Mouse (Mus musculus) liver, embryonic 16.5 days (tissue): ENCODE data around the gene Akap17b. TPM values are rescaled to one million over a fixed set of nuclear protein-coding genes. Genes with fewer than 3 reads are reported as not detected.

ENCODE experiments used
- ATAC-seq: fragments of 200-750 bp; cut with Nextera tagmentation; 2 replicates; pipeline ENCODE4 v1.8.0; 2017; ENCODE audit warnings: low read depth, mild to moderate bottlenecking, moderate number of reproducible peaks, moderate library complexity
- H3K27ac ChIP-seq: fragments of 300-500 bp; sonication (generic); 2 replicates; pipeline ENCODE4 v1.5.1; 2014; ENCODE audit warnings: mild to moderate bottlenecking, low read length
- H3K27me3 ChIP-seq: fragments of 300-500 bp; sonication (generic); 2 replicates; pipeline ENCODE4 v1.6.1; 2014; ENCODE audit warnings: low read depth, low read length, mixed read lengths; ENCODE audit not compliant: control insufficient read depth, insufficient read depth
- H3K36me3 ChIP-seq: fragments of 300-500 bp; sonication (generic); 2 replicates; pipeline ENCODE4 v1.6.1; 2014; ENCODE audit warnings: mild to moderate bottlenecking; ENCODE audit not compliant: control insufficient read depth, insufficient read depth
- H3K4me1 ChIP-seq: fragments of 300-500 bp; sonication (generic); 2 replicates; pipeline ENCODE4 v1.6.1; 2014; ENCODE audit warnings: low read depth, low read length, mixed read lengths; ENCODE audit not compliant: control insufficient read depth
- H3K4me2 ChIP-seq: fragments of 300-500 bp; sonication (generic); 2 replicates; pipeline ENCODE4 v1.6.1; 2014; ENCODE audit warnings: low read depth, low read length, mixed read lengths
- H3K4me3 ChIP-seq: fragments of 300-500 bp; sonication (generic); 2 replicates; pipeline ENCODE4 v1.5.1; 2014; ENCODE audit warnings: low read depth, mild to moderate bottlenecking, low read length
- H3K9ac ChIP-seq: fragments of 300-500 bp; sonication (generic); 2 replicates; pipeline ENCODE4 v1.6.1; 2014; ENCODE audit warnings: low read depth, low read length
- H3K9me3 ChIP-seq: fragments of 300-500 bp; sonication (generic); replicated peaks from 2 replicates; pipeline ENCODE4 v1.6.1; 2016; ENCODE audit warnings: low read length; ENCODE audit not compliant: control insufficient read depth
- WGBS: fragments of 180-500 bp; shearing (Covaris S2); extraction: QIAGEN DNeasy Blood & Tissue Kit; methylation state at CpG from one replicate; pipeline ENCODE4 v1.1.7; 2014; ENCODE audit not compliant: insufficient replicate concordance; 5-methylcytosine and 5-hydroxymethylcytosine counted together
- polyA plus RNA-seq: library from polyadenylated mRNA; unstranded; fragments of >200 nt; fragmentation: Nextera tagmentation; extraction: Ambion mirVana; gene quantifications from 2 replicates; pipeline ENCODE4 v1.2.1, GENCODE M21; 2015

Gene Akap17b
- polyA plus RNA-seq, 1 experiment from 2014 or later, result 0.51 TPM

GRCm38 (mm10) chrX:36591539-36591938 lies 53.7 kb downstream of the Akap17b start:
- Histone ChIP-seq H3K9ac (no peak overlapping the region), H3K4me2 (no peak overlapping the region), H3K27ac (peak overlapping the region; percentile 55), H3K27me3 (no peaks in the 10 kb centered on the region), H3K36me3 (no peaks in the 10 kb centered on the region), H3K9me3 (no peaks in the 10 kb centered on the region), H3K4me1 (no peaks in the 10 kb centered on the region), H3K4me3 (no peak overlapping the region)
- 39% methylated on average over 4 of the region's 4 CpGs for WGBS
- peak; percentile 70 for ATAC-seq

GRCm38 (mm10) chrX:36591120-36591519 lies 54.1 kb downstream of the Akap17b start:
- 29% methylated on average over 1 of the region's 1 CpGs for WGBS
- no peak overlapping the region for H3K4me2 ChIP-seq
- no peaks in the 10 kb centered on the region for H3K36me3 ChIP-seq
- no peaks in the 10 kb centered on the region for H3K27me3 ChIP-seq
- H3K9ac ChIP-seq, result no peak overlapping the region
- H3K4me3 ChIP-seq, result no peak overlapping the region
- ATAC-seq, result peak; percentile 39; the same call in 1 of the 2 replicates
- H3K9me3 ChIP-seq, result no peaks in the 10 kb centered on the region
- peak overlapping the region; percentile 55 for H3K27ac ChIP-seq
- no peaks in the 10 kb centered on the region for H3K4me1 ChIP-seq

DNA sequence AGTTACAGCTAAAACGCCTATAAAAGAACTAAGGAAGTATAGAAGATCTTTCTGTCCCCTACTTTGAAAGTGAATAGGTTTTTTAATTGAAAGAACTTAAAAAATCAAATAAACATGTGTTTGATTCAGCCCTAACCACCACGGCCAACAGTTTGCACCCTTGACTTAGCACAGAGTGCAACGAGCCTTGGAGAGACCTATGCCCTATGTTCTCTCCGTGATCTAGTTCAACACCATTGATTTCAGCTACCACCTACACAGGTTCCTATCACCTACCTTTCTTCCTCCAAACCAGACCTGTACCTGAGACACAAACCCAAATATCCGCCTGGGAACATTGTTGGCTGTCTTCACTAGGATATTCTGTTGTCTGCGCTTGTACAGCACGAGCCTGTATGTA lies 54.9 kb downstream of the Akap17b start:
- H3K4me2 ChIP-seq, result no peak overlapping the region
- 63% methylated on average over 7 of the region's 7 CpGs for WGBS
- no peaks in the 10 kb centered on the region for H3K4me1 ChIP-seq
- no peak overlapping the region for H3K9ac ChIP-seq
- no peaks in the 10 kb centered on the region for H3K9me3 ChIP-seq
- no peak overlapping the region for H3K4me3 ChIP-seq
- peak; percentile 58; the same call in 1 of the 2 replicates for ATAC-seq
- H3K27ac ChIP-seq, result peak overlapping the region; percentile 48
- no peaks in the 10 kb centered on the region for H3K27me3 ChIP-seq
- no peaks in the 10 kb centered on the region for H3K36me3 ChIP-seq

- ATAC-seq, result no peak
- no peak overlapping the region for H3K27ac ChIP-seq
Measured at GRCm38 (mm10) chrX:36587304-36588209, 57.6 kb downstream of the Akap17b start.

DNA sequence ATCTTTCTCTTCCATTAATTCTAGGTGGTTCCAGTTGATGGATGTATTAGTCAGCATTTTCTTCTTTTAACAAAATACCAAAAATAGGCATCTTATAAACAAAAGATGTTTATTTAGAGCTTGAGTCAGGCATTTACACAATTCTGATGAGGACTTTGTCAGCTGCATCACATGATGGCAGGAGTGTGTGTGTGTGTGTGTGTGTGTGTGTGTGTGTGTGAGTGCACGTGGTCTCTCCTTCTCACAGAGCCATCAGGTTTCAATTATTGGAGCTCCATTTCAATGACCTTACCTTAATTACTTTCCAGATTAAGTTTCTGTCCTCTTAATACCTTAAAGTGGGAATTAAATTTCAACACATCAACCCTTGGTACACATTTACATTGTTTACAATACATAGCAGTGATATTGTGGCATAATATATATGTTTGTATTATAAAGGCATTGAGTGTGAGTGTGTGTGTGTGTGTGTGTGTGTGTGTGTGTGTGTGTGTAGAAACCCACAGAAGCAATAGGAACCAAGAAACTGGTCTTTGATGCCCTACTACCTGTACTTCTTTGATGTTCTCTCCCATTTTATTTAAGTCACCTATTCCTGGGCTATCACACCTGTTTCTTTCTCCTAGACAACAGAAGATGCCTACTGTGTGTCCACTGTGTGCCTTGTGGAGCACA lies 58.4 kb downstream of the Akap17b start:
- ATAC-seq, result no peak
- WGBS, result 44% methylated on average over 1 of the region's 1 CpGs
- H3K9ac ChIP-seq, result no peak overlapping the region
- no peak overlapping the region for H3K4me3 ChIP-seq
- no peak overlapping the region for H3K27ac ChIP-seq
- H3K27me3 ChIP-seq, result no peaks in the 10 kb centered on the region
- H3K36me3 ChIP-seq, result no peaks in the 10 kb centered on the region
- H3K4me2 ChIP-seq, result no peak overlapping the region
- no peaks in the 10 kb centered on the region for H3K4me1 ChIP-seq
- H3K9me3 ChIP-seq, result no peaks in the 10 kb centered on the region

More at GRCm38 (mm10) chrX:36587304-36588209, 57.6 kb downstream of the Akap17b start:
- no peak overlapping the region for H3K9ac ChIP-seq
- H3K9me3 ChIP-seq, result no peaks in the 10 kb centered on the region
- no peak overlapping the region for H3K4me2 ChIP-seq
- 48% methylated on average over 8 of the region's 8 CpGs for WGBS
- H3K4me1 ChIP-seq, result no peaks in the 10 kb centered on the region
- no peak overlapping the region for H3K4me3 ChIP-seq
- H3K36me3 ChIP-seq, result no peaks in the 10 kb centered on the region
- no peaks in the 10 kb centered on the region for H3K27me3 ChIP-seq

DNA sequence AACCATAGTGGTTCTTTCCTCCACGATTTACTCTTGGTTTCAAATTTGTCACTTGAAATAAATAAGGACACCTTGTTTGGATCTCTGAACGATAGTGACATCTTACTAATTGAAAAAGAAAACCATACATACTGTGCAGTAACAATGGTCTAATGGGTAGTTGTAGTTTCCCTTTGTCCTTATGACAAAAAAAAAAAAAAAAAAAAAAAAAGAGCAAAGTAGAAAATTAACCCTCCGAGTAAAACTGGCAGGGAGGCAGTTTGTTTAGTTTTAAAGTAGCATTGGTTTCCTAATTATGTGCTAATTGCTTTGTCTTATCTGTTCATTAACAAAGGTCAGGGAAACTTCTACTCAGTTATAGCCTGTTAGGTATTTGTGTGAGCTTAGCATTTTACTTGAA lies 83.1 kb downstream of the Akap17b start:
- Histone ChIP-seq H3K4me3 (no peak overlapping the region), H3K27ac (no peak overlapping the region), H3K9me3 (no peaks in the 10 kb centered on the region), H3K9ac (no peak overlapping the region), H3K4me1 (no peaks in the 10 kb centered on the region), H3K4me2 (no peak overlapping the region), H3K27me3 (no peaks in the 10 kb centered on the region), H3K36me3 (no peaks in the 10 kb centered on the region)
- no peak for ATAC-seq
- WGBS, result 19% methylated on average over 3 of the region's 3 CpGs

- Histone ChIP-seq H3K4me1 (no peaks in the 10 kb centered on the region), H3K9me3 (no peaks in the 10 kb centered on the region), H3K36me3 (no peaks in the 10 kb centered on the region), H3K4me3 (no peak overlapping the region), H3K9ac (no peak overlapping the region), H3K4me2 (no peak overlapping the region), H3K27me3 (no peaks in the 10 kb centered on the region), H3K27ac (no peak overlapping the region)
- 8% methylated on average over 7 of the region's 7 CpGs for WGBS
- no peak for ATAC-seq
Measured at GRCm38 (mm10) chrX:36561650-36562049, 83.5 kb downstream of the Akap17b start.

GRCm38 (mm10) chrX:36560170-36560569 lies 85.0 kb downstream of the Akap17b start:
- Histone ChIP-seq H3K9me3 (no peaks in the 10 kb centered on the region), H3K36me3 (no peaks in the 10 kb centered on the region), H3K4me2 (no peak overlapping the region), H3K27ac (no peak overlapping the region), H3K9ac (no peak overlapping the region), H3K4me1 (no peaks in the 10 kb centered on the region), H3K27me3 (no peaks in the 10 kb centered on the region), H3K4me3 (no peak overlapping the region)
- WGBS, result 37% methylated on average over 4 of the region's 4 CpGs
- ATAC-seq, result no peak
